Mouse (Mus musculus): Measurements from ENCODE around the gene Insrr. TPM values are rescaled to one million over a fixed set of nuclear protein-coding genes. Genes with fewer than 3 reads are reported as not detected.

The Insrr gene
- polyA plus RNA-seq, 1 experiment from 2014 or later: 0.09 TPM

- Histone ChIP-seq H3K27ac (peak overlapping the region; percentile 96), H3K9ac (peak overlapping the region; percentile 38), H3K9me3 (no peaks in the 10 kb centered on the region), H3K4me1 (peaks cover 74% of the 10 kb centered on the region), H3K27me3 (no peaks in the 10 kb centered on the region), H3K36me3 (peaks cover 6% of the 10 kb centered on the region; the same call in 1 of the 2 replicates), H3K4me3 (peak overlapping the region; percentile 24), H3K4me2 (peak overlapping the region; percentile 54)
- ATAC-seq (ENCODE audit: borderline replicate concordance, extremely low read depth, low FRiP score, low TSS enrichment): peak; percentile 66
- WGBS: 8% methylated on average over 15 of the region's 15 CpGs
Measured at GRCm38 (mm10) chr3:87763683-87764289, 33.0 kb upstream of the Insrr start.

GRCm38 (mm10) chr3:87764506-87764905, 32.2 kb upstream of the Insrr start:
- peak overlapping the region; percentile 24 for H3K4me3 ChIP-seq

GRCm38 (mm10) chr3:87765091-87765490, 31.7 kb upstream of the Insrr start:
- H3K4me2 ChIP-seq: peak overlapping the region; percentile 54
- peak; percentile 48 for ATAC-seq (ENCODE audit: borderline replicate concordance, extremely low read depth, low FRiP score, low TSS enrichment)
- H3K9ac ChIP-seq: peak overlapping the region; percentile 8; the same call in 1 of the 2 replicates
- no peaks in the 10 kb centered on the region for H3K36me3 ChIP-seq
- no peaks in the 10 kb centered on the region for H3K9me3 ChIP-seq
- H3K27me3 ChIP-seq: no peaks in the 10 kb centered on the region
- peaks cover 71% of the 10 kb centered on the region for H3K4me1 ChIP-seq
- H3K27ac ChIP-seq: peak overlapping the region; percentile 96
- peak overlapping the region; percentile 24 for H3K4me3 ChIP-seq
- 15% methylated on average over 10 of the region's 10 CpGs for WGBS

More at GRCm38 (mm10) chr3:87764506-87764905, 32.2 kb upstream of the Insrr start:
- 9% methylated on average over 10 of the region's 10 CpGs for WGBS
- Histone ChIP-seq H3K27me3 (no peaks in the 10 kb centered on the region), H3K36me3 (no peaks in the 10 kb centered on the region), H3K4me2 (peak overlapping the region; percentile 54), H3K9me3 (no peaks in the 10 kb centered on the region), H3K27ac (peak overlapping the region; percentile 96), H3K9ac (peak overlapping the region; percentile 8; the same call in 1 of the 2 replicates), H3K4me1 (peaks cover 71% of the 10 kb centered on the region)
- peak; percentile 33; the same call in 1 of the 2 replicates for ATAC-seq (ENCODE audit: borderline replicate concordance, extremely low read depth, low FRiP score, low TSS enrichment)

- no peak overlapping the region for H3K9ac ChIP-seq
- no peaks in the 10 kb centered on the region for H3K9me3 ChIP-seq
- no peaks in the 10 kb centered on the region for H3K27me3 ChIP-seq
- no peak for ATAC-seq (ENCODE audit: borderline replicate concordance, extremely low read depth, low FRiP score, low TSS enrichment)
- H3K4me1 ChIP-seq: peaks cover 71% of the 10 kb centered on the region
- H3K4me2 ChIP-seq: peak overlapping the region; percentile 54
- 65% methylated on average over 5 of the region's 5 CpGs for WGBS
- H3K36me3 ChIP-seq: no peaks in the 10 kb centered on the region
- H3K27ac ChIP-seq: peak overlapping the region; percentile 96
- peak overlapping the region; percentile 24; the same call in 1 of the 2 replicates for H3K4me3 ChIP-seq
Measured at GRCm38 (mm10) chr3:87765631-87766283, 31.0 kb upstream of the Insrr start.

- Histone ChIP-seq H3K9me3 (no peaks in the 10 kb centered on the region), H3K4me1 (peaks cover 69% of the 10 kb centered on the region), H3K4me3 (no peak overlapping the region), H3K27ac (peak overlapping the region; percentile 96; the same call in 1 of the 2 replicates), H3K4me2 (peak overlapping the region; percentile 54), H3K27me3 (no peaks in the 10 kb centered on the region), H3K9ac (no peak overlapping the region), H3K36me3 (no peaks in the 10 kb centered on the region)
- ATAC-seq (ENCODE audit: borderline replicate concordance, extremely low read depth, low FRiP score, low TSS enrichment): no peak
- WGBS: 76% methylated on average over 3 of the region's 3 CpGs
Measured at GRCm38 (mm10) chr3:87766284-87766667, 30.5 kb upstream of the Insrr start.

GRCm38 (mm10) chr3:87767764-87768163, 29.0 kb upstream of the Insrr start:
- 56% methylated on average over 8 of the region's 8 CpGs for WGBS
- peaks cover 54% of the 10 kb centered on the region for H3K4me1 ChIP-seq
- peak overlapping the region; percentile 56 for H3K4me3 ChIP-seq
- no peaks in the 10 kb centered on the region; the same call in 1 of the 2 replicates for H3K27me3 ChIP-seq
- ATAC-seq (ENCODE audit: borderline replicate concordance, extremely low read depth, low FRiP score, low TSS enrichment): no peak
- H3K4me2 ChIP-seq: peak overlapping the region; percentile 71
- no peaks in the 10 kb centered on the region for H3K36me3 ChIP-seq
- no peaks in the 10 kb centered on the region for H3K9me3 ChIP-seq
- H3K9ac ChIP-seq: peak overlapping the region; percentile 58
- H3K27ac ChIP-seq: peak overlapping the region; percentile 96

GRCm38 (mm10) chr3:87768431-87768830, 28.3 kb upstream of the Insrr start:
- 32% methylated on average over 6 of the region's 6 CpGs for WGBS
- Histone ChIP-seq H3K36me3 (no peaks in the 10 kb centered on the region), H3K9ac (peak overlapping the region; percentile 58), H3K27ac (peak overlapping the region; percentile 96), H3K4me2 (peak overlapping the region; percentile 71), H3K9me3 (no peaks in the 10 kb centered on the region), H3K27me3 (no peaks in the 10 kb centered on the region; the same call in 1 of the 2 replicates), H3K4me1 (peaks cover 49% of the 10 kb centered on the region), H3K4me3 (peak overlapping the region; percentile 56)
- ATAC-seq (ENCODE audit: borderline replicate concordance, extremely low read depth, low FRiP score, low TSS enrichment): no peak

- Histone ChIP-seq H3K9ac (peak overlapping the region; percentile 58), H3K4me1 (peaks cover 45% of the 10 kb centered on the region), H3K9me3 (no peaks in the 10 kb centered on the region), H3K4me2 (peak overlapping the region; percentile 71), H3K27ac (peak overlapping the region; percentile 96), H3K4me3 (peak overlapping the region; percentile 56), H3K27me3 (no peaks in the 10 kb centered on the region; the same call in 1 of the 2 replicates), H3K36me3 (no peaks in the 10 kb centered on the region)
- peak; percentile 75 for ATAC-seq (ENCODE audit: borderline replicate concordance, extremely low read depth, low FRiP score, low TSS enrichment)
- WGBS: under 1% methylated on average over 35 of the region's 37 CpGs
Measured at GRCm38 (mm10) chr3:87768844-87769243, 27.9 kb upstream of the Insrr start.

- no peak overlapping the region; the same call in 1 of the 2 replicates for H3K4me2 ChIP-seq
- ATAC-seq (ENCODE audit: borderline replicate concordance, extremely low read depth, low FRiP score, low TSS enrichment): no peak
- H3K9me3 ChIP-seq: no peaks in the 10 kb centered on the region
- peaks cover 38% of the 10 kb centered on the region for H3K4me1 ChIP-seq
- WGBS: 80% methylated on average over 8 of the region's 8 CpGs
- no peaks in the 10 kb centered on the region; the same call in 1 of the 2 replicates for H3K27me3 ChIP-seq
- H3K9ac ChIP-seq: no peak overlapping the region
- H3K4me3 ChIP-seq: no peak overlapping the region
- no peaks in the 10 kb centered on the region for H3K36me3 ChIP-seq
- H3K27ac ChIP-seq: no peak overlapping the region
Measured at GRCm38 (mm10) chr3:87769506-87769905, 27.2 kb upstream of the Insrr start.

- H3K9me3 ChIP-seq: no peaks in the 10 kb centered on the region
- no peak overlapping the region for H3K4me3 ChIP-seq
- ATAC-seq (ENCODE audit: borderline replicate concordance, extremely low read depth, low FRiP score, low TSS enrichment): no peak
- no peak overlapping the region for H3K4me2 ChIP-seq
- under 1% methylated on average over 4 of the region's 4 CpGs for WGBS
- H3K27me3 ChIP-seq: no peaks in the 10 kb centered on the region; the same call in 1 of the 2 replicates
- H3K4me1 ChIP-seq: peaks cover 31% of the 10 kb centered on the region
- H3K36me3 ChIP-seq: no peaks in the 10 kb centered on the region
- H3K9ac ChIP-seq: no peak overlapping the region
- H3K27ac ChIP-seq: no peak overlapping the region
Measured at GRCm38 (mm10) chr3:87770280-87770679, 26.5 kb upstream of the Insrr start.

- Histone ChIP-seq H3K27me3 (no peaks in the 10 kb centered on the region; the same call in none of the 2 replicates), H3K4me1 (peaks cover 22% of the 10 kb centered on the region), H3K9ac (no peak overlapping the region), H3K9me3 (no peaks in the 10 kb centered on the region), H3K4me2 (no peak overlapping the region), H3K4me3 (no peak overlapping the region), H3K27ac (no peak overlapping the region), H3K36me3 (no peaks in the 10 kb centered on the region)
- ATAC-seq (ENCODE audit: borderline replicate concordance, extremely low read depth, low FRiP score, low TSS enrichment): no peak
- WGBS: 29% methylated on average over 6 of the region's 6 CpGs
Measured at GRCm38 (mm10) chr3:87771088-87771487, 25.7 kb upstream of the Insrr start.

- ATAC-seq (ENCODE audit: borderline replicate concordance, extremely low read depth, low FRiP score, low TSS enrichment): no peak
- H3K9me3 ChIP-seq: no peaks in the 10 kb centered on the region
- no peak overlapping the region for H3K9ac ChIP-seq
- H3K4me3 ChIP-seq: no peak overlapping the region
- no peak overlapping the region for H3K27ac ChIP-seq
- peaks cover 12% of the 10 kb centered on the region for H3K4me1 ChIP-seq
- 48% methylated on average over 23 of the region's 23 CpGs for WGBS
- H3K27me3 ChIP-seq: peaks cover 18% of the 10 kb centered on the region
- no peak overlapping the region; the same call in 1 of the 2 replicates for H3K4me2 ChIP-seq
- no peaks in the 10 kb centered on the region for H3K36me3 ChIP-seq
Measured at GRCm38 (mm10) chr3:87778283-87778682, 18.5 kb upstream of the Insrr start.
